In the genomic region with DNA sequence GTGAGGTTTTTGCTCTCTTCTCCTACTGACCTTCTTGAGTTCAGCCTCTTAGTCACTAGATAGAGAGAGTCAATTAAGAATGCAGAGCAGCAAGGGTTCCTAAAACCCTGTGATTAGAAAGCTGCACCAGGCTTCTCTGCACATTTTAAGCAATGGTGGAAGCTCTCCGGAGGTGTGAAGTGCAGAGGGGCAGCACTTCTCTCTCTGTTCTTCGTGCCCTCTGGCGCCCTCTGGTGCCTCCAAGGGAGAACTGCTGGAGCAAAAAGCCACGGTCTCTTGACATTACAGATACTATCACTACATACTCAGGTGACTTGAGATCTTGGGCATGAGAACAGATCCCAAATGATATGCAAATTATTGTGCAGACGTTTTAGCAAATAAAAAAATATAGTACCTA, we compare ENCODE assay signal across 8 mouse cellular contexts.
A peak's percentile ranks its signal among the peaks of the same experiment; 100 is the strongest.
DNase-seq lines count a peak whose midpoint lies in the region; ATAC-seq lines count a peak whose summit lies in the region.

No protein-coding gene starts in this region.

- no peaks in the 10 kb centered on the region for H3K9me3 ChIP-seq in forebrain, embryonic 16.5 days (ENCODE audit: control insufficient read depth, low read length)
- H3K9me3 ChIP-seq in intestine, embryonic 15.5 days = no peaks in the 10 kb centered on the region
- H3K9me3 ChIP-seq in midbrain, embryonic 14.5 days (ENCODE audit: control insufficient read depth, low read length) = no peaks in the 10 kb centered on the region

- WGBS in forebrain, embryonic 16.5 days = 6% methylated on average over 5 of the region's 5 CpGs
- 5% methylated on average over 5 of the region's 5 CpGs for WGBS in intestine, embryonic 15.5 days
- 8% methylated on average over 5 of the region's 5 CpGs for WGBS in midbrain, embryonic 14.5 days

- DNase-seq in NIH3T3 (ENCODE audit: low read depth) (peak; percentile 50), MN1 (ENCODE audit: low spot score) (no peak)
- peak; percentile 5 for DNase-seq in c-Kit-positive CD71-positive TER-119-negative erythroid progenitor cells, embryonic 14.5 days (ENCODE audit: low read depth)
- DNase-seq in left cerebral cortex, postnatal 10 days (ENCODE audit: extremely low spot score in 1 of 2, low spot score in 2 of 2) = peak; percentile 25 to 52
- DNase-seq in midbrain, embryonic 14.5 days = peak; percentile 84
- DNase-seq in spleen, postnatal 10 days (ENCODE audit: low spot score in 2 of 2) = peak; percentile 9 to 53

- no peaks in the 10 kb centered on the region for H3K4me1 ChIP-seq in forebrain, embryonic 16.5 days (replicated peaks; ENCODE audit: control insufficient read depth, insufficient read depth, low read length)
- H3K4me1 ChIP-seq in intestine, embryonic 15.5 days (replicated peaks) = no peaks in the 10 kb centered on the region
- no peaks in the 10 kb centered on the region for H3K4me1 ChIP-seq in midbrain, embryonic 14.5 days (ENCODE audit: control insufficient read depth, insufficient read depth, low read length)

- intact Hi-C loops in left cerebral cortex, postnatal 10 days (cut with DNase I) = loop anchor here (2.0 kb wide), 1 partner anchor 364 kb away; no protein-coding TSS in a partner anchor

- ATAC-seq in forebrain, embryonic 16.5 days = peak; percentile 71; the same call in 1 of the 2 replicates
- peak; percentile 45; the same call in 1 of the 2 replicates for ATAC-seq in intestine, embryonic 15.5 days
- ATAC-seq in midbrain, embryonic 14.5 days (ENCODE audit: low FRiP score, low TSS enrichment) = peak; percentile 71; the same call in 1 of the 2 replicates

- H3K4me3 ChIP-seq in forebrain, embryonic 16.5 days (replicated peaks; ENCODE audit: low read length) = no peak overlapping the region
- no peak overlapping the region for H3K4me3 ChIP-seq in intestine, embryonic 15.5 days (replicated peaks)
- H3K4me3 ChIP-seq in midbrain, embryonic 14.5 days (replicated peaks; ENCODE audit: low read depth, low read length) = no peak overlapping the region

- H3K36me3 ChIP-seq in forebrain, embryonic 16.5 days (ENCODE audit: control insufficient read depth, insufficient read depth) = no peaks in the 10 kb centered on the region
- H3K36me3 ChIP-seq in intestine, embryonic 15.5 days = no peaks in the 10 kb centered on the region
- H3K36me3 ChIP-seq in midbrain, embryonic 14.5 days (ENCODE audit: control insufficient read depth, insufficient read depth, low read length) = no peaks in the 10 kb centered on the region

- H3K4me2 ChIP-seq in forebrain, embryonic 16.5 days (ENCODE audit: low read length) = no peak overlapping the region
- no peak overlapping the region for H3K4me2 ChIP-seq in intestine, embryonic 15.5 days (replicated peaks)
- H3K4me2 ChIP-seq in midbrain, embryonic 14.5 days (ENCODE audit: low read length) = no peak overlapping the region

- H3K27ac ChIP-seq in forebrain, embryonic 16.5 days (ENCODE audit: low read length) = no peak overlapping the region
- no peak overlapping the region for H3K27ac ChIP-seq in intestine, embryonic 15.5 days
- H3K27ac ChIP-seq in midbrain, embryonic 14.5 days (replicated peaks; ENCODE audit: low read depth, low read length) = no peak overlapping the region

- no peaks in the 10 kb centered on the region; the same call in 1 of the 2 replicates for H3K27me3 ChIP-seq in forebrain, embryonic 16.5 days (replicated peaks; ENCODE audit: control insufficient read depth, insufficient read depth, low read length)
- no peaks in the 10 kb centered on the region for H3K27me3 ChIP-seq in intestine, embryonic 15.5 days (replicated peaks)
- H3K27me3 ChIP-seq in midbrain, embryonic 14.5 days (ENCODE audit: control insufficient read depth, insufficient read depth, low read length) = no peaks in the 10 kb centered on the region

- no peak overlapping the region for H3K9ac ChIP-seq in forebrain, embryonic 16.5 days (replicated peaks; ENCODE audit: low read depth, low read length)
- no peak overlapping the region for H3K9ac ChIP-seq in intestine, embryonic 15.5 days
- H3K9ac ChIP-seq in midbrain, embryonic 14.5 days (replicated peaks; ENCODE audit: low read length) = no peak overlapping the region
